22 mouse cellular contexts compared by ENCODE assay signal in the genomic region with DNA sequence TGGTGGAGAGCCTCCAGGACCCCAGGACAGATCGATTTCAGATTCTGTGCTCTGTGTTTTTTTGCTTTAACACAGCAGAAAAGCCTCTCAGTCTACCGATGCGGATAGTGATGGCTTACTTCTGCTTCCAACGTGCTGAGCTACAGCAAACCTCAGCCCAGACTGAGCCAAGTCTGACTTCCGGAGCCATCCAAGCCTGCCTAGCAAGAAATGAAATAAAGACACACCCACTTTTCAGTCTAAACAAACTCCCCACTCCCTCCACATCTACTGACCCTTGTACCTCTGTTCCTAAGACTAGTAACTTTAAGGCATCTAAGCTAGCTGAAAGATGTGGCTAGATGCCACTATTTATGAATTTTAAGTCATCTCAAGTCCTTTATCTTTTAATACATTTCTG. TPM values are rescaled to one million over a fixed set of nuclear protein-coding genes. Genes with fewer than 3 reads are reported as not detected.
DNase-seq lines count a peak whose midpoint lies in the region; ATAC-seq lines count a peak whose summit lies in the region.
"Had no signal": no experiment of that assay in that cellular context is flagged by ENCODE, and none has a peak within 500 bp of the region (broad histone marks: within the 10 kb centered on the region; RNA-seq: fewer than 3 reads in every experiment).

No protein-coding gene starts in this region.

- no peak overlapping the region for H3K27ac ChIP-seq in heart, embryonic 11.5 days (ENCODE audit: low read depth, low read length)
- H3K27ac ChIP-seq in lung, embryonic 16.5 days (ENCODE audit: low read length), result no peak overlapping the region
- H3K27ac ChIP-seq in intestine, embryonic 15.5 days, result no peak overlapping the region
- H3K27ac ChIP-seq in stomach, embryonic 16.5 days (ENCODE audit: low read length), result peak overlapping the region; percentile 67; the same call in 1 of the 2 replicates
- H3K27ac ChIP-seq in neural tube, embryonic 15.5 days (replicated peaks), result no peak overlapping the region
- H3K27ac ChIP-seq: embryonic facial prominence, embryonic 15.5 days; gastrocnemius, adult 2 months; hindbrain, embryonic 14.5 days; limb, embryonic 12.5 days; liver, embryonic 13.5 days; macrophage had no signal

- no peak for ATAC-seq in heart, embryonic 11.5 days (replicated peaks; ENCODE audit: insufficient number of reproducible peaks, low FRiP score, low TSS enrichment)
- ATAC-seq in lung, embryonic 16.5 days (ENCODE audit: low read depth), result peak; percentile 70
- ATAC-seq in intestine, embryonic 15.5 days, result peak; percentile 95
- peak; percentile 61; the same call in 1 of the 2 replicates for ATAC-seq in stomach, embryonic 16.5 days (ENCODE audit: insufficient read depth, low FRiP score)
- no peak for ATAC-seq in neural tube, embryonic 15.5 days (ENCODE audit: low FRiP score)
- ATAC-seq: forebrain, embryonic 14.5 days; inflammation-experienced regulatory T-cells, adult 6 months had no signal

- WGBS in heart, embryonic 11.5 days (ENCODE audit: insufficient replicate concordance), result 79% methylated on average over 5 of the region's 5 CpGs
- WGBS in lung, embryonic 16.5 days, result 31% methylated on average over 5 of the region's 5 CpGs
- WGBS in intestine, embryonic 15.5 days, result 41% methylated on average over 5 of the region's 5 CpGs
- WGBS in stomach, embryonic 16.5 days, result 31% methylated on average over 5 of the region's 5 CpGs
- WGBS in neural tube, embryonic 15.5 days, result 87% methylated on average over 5 of the region's 5 CpGs

- peak; percentile 88 for DNase-seq in heart, adult 11 months
- no peak for DNase-seq in lung, postnatal 25 days (ENCODE audit: low spot score)
- no peak for DNase-seq in cerebellum, postnatal 4 days (ENCODE audit: low spot score in 2 of 2)
- DNase-seq: adrenal gland, postnatal 10 days; cerebellum, adult 2 months; cerebellum, postnatal 36 days; gastrocnemius, adult 2 months; heart, postnatal 4 days; liver, embryonic 13.5 days; right cerebral cortex, adult 18-20 months; thymus, postnatal 25 days had no signal

- no peak overlapping the region for H3K4me2 ChIP-seq in heart, embryonic 11.5 days
- H3K4me2 ChIP-seq in lung, embryonic 16.5 days (ENCODE audit: low read depth, low read length), result no peak overlapping the region
- H3K4me2 ChIP-seq in intestine, embryonic 15.5 days (replicated peaks), result no peak overlapping the region
- no peak overlapping the region for H3K4me2 ChIP-seq in stomach, embryonic 16.5 days (ENCODE audit: low read depth, low read length)
- no peak overlapping the region for H3K4me2 ChIP-seq in neural tube, embryonic 15.5 days
- H3K4me2 ChIP-seq: embryonic facial prominence, embryonic 15.5 days; hindbrain, embryonic 14.5 days; limb, embryonic 12.5 days; liver, embryonic 13.5 days had no signal

- H3K4me1 ChIP-seq in heart, embryonic 11.5 days (ENCODE audit: control insufficient read depth, insufficient read depth, low read length), result no peaks in the 10 kb centered on the region
- no peaks in the 10 kb centered on the region for H3K4me1 ChIP-seq in lung, embryonic 16.5 days (replicated peaks; ENCODE audit: control insufficient read depth, insufficient read depth, low read length)
- H3K4me1 ChIP-seq in intestine, embryonic 15.5 days (replicated peaks), result no peaks in the 10 kb centered on the region
- peaks cover 8% of the 10 kb centered on the region for H3K4me1 ChIP-seq in stomach, embryonic 16.5 days (ENCODE audit: control insufficient read depth, insufficient read depth, low read length)
- H3K4me1 ChIP-seq in neural tube, embryonic 15.5 days, result no peaks in the 10 kb centered on the region
- H3K4me1 ChIP-seq: limb, embryonic 12.5 days; liver, embryonic 13.5 days had no signal

- H3K27me3 ChIP-seq in heart, embryonic 11.5 days (ENCODE audit: control insufficient read depth, insufficient read depth, low read length), result no peaks in the 10 kb centered on the region
- no peaks in the 10 kb centered on the region for H3K27me3 ChIP-seq in lung, embryonic 16.5 days (ENCODE audit: control insufficient read depth, insufficient read depth, low read depth, low read length)
- no peaks in the 10 kb centered on the region for H3K27me3 ChIP-seq in intestine, embryonic 15.5 days (replicated peaks)
- no peaks in the 10 kb centered on the region for H3K27me3 ChIP-seq in stomach, embryonic 16.5 days (ENCODE audit: control insufficient read depth, insufficient read depth, low read length)
- H3K27me3 ChIP-seq in neural tube, embryonic 15.5 days (replicated peaks), result no peaks in the 10 kb centered on the region
- H3K27me3 ChIP-seq: embryonic facial prominence, embryonic 15.5 days; limb, embryonic 12.5 days; liver, embryonic 13.5 days had no signal

- H3K9me3 ChIP-seq in heart, embryonic 11.5 days (replicated peaks; ENCODE audit: control insufficient read depth, low read length), result no peaks in the 10 kb centered on the region
- H3K9me3 ChIP-seq in lung, embryonic 16.5 days (ENCODE audit: control insufficient read depth, low read length), result no peaks in the 10 kb centered on the region
- H3K9me3 ChIP-seq in intestine, embryonic 15.5 days, result no peaks in the 10 kb centered on the region
- no peaks in the 10 kb centered on the region for H3K9me3 ChIP-seq in stomach, embryonic 16.5 days (replicated peaks; ENCODE audit: control insufficient read depth, low read length)
- H3K9me3 ChIP-seq in neural tube, embryonic 15.5 days (replicated peaks), result no peaks in the 10 kb centered on the region
- H3K9me3 ChIP-seq: embryonic facial prominence, embryonic 15.5 days; limb, embryonic 12.5 days; liver, embryonic 13.5 days had no signal

- no peak overlapping the region for H3K9ac ChIP-seq in heart, embryonic 11.5 days (ENCODE audit: low read depth, low read length)
- H3K9ac ChIP-seq in lung, embryonic 16.5 days (ENCODE audit: low read length), result no peak overlapping the region
- H3K9ac ChIP-seq in intestine, embryonic 15.5 days, result no peak overlapping the region
- no peak overlapping the region for H3K9ac ChIP-seq in stomach, embryonic 16.5 days (ENCODE audit: low read length)
- no peak overlapping the region for H3K9ac ChIP-seq in neural tube, embryonic 15.5 days (replicated peaks)
- H3K9ac ChIP-seq: embryonic facial prominence, embryonic 15.5 days; hindbrain, embryonic 14.5 days; limb, embryonic 12.5 days; liver, embryonic 13.5 days had no signal

- no peaks in the 10 kb centered on the region for H3K36me3 ChIP-seq in heart, embryonic 11.5 days (ENCODE audit: control insufficient read depth, insufficient read depth, low read length)
- H3K36me3 ChIP-seq in lung, embryonic 16.5 days (ENCODE audit: control insufficient read depth, insufficient read depth, low read length), result no peaks in the 10 kb centered on the region
- no peaks in the 10 kb centered on the region for H3K36me3 ChIP-seq in intestine, embryonic 15.5 days
- no peaks in the 10 kb centered on the region for H3K36me3 ChIP-seq in stomach, embryonic 16.5 days (ENCODE audit: control insufficient read depth, insufficient read depth, low read length)
- no peaks in the 10 kb centered on the region for H3K36me3 ChIP-seq in neural tube, embryonic 15.5 days
- H3K36me3 ChIP-seq: embryonic facial prominence, embryonic 15.5 days; limb, embryonic 12.5 days; liver, embryonic 13.5 days had no signal

- no peak overlapping the region for H3K4me3 ChIP-seq in heart, embryonic 11.5 days (ENCODE audit: low read depth, low read length)
- no peak overlapping the region for H3K4me3 ChIP-seq in lung, embryonic 16.5 days (ENCODE audit: low read length)
- no peak overlapping the region for H3K4me3 ChIP-seq in intestine, embryonic 15.5 days (replicated peaks)
- no peak overlapping the region for H3K4me3 ChIP-seq in stomach, embryonic 16.5 days (replicated peaks; ENCODE audit: low read length)
- no peak overlapping the region for H3K4me3 ChIP-seq in neural tube, embryonic 15.5 days (replicated peaks)
- H3K4me3 ChIP-seq: embryonic facial prominence, embryonic 15.5 days; gastrocnemius, adult 2 months; limb, embryonic 12.5 days; liver, embryonic 13.5 days had no signal

RNA-seq across cellular contexts. Expression of a gene that starts 43.1 kb away (rescaled TPM):
- 3.8 and 4.2 TPM in 2 replicates for polyA plus RNA-seq in heart, embryonic 11.5 days (2014; fragmentation: Nextera tagmentation; extraction: Ambion mirVana)
- polyA plus RNA-seq in lung, embryonic 16.5 days (2015; fragmentation: Nextera tagmentation; extraction: Ambion mirVana), result 7.6 and 8.9 TPM in 2 replicates
- 7.1 and 7.6 TPM in 2 replicates for polyA plus RNA-seq in intestine, embryonic 15.5 days (2015; fragmentation: Nextera tagmentation; extraction: Ambion mirVana)
- 5.4 TPM in 2 replicates for polyA plus RNA-seq in stomach, embryonic 16.5 days (2015; fragmentation: Nextera tagmentation; extraction: Ambion mirVana)
- polyA plus RNA-seq in neural tube, embryonic 15.5 days (2015; fragmentation: Nextera tagmentation; extraction: Ambion mirVana), result 4.9 and 6.7 TPM in 2 replicates
- polyA plus RNA-seq: inflammation-experienced regulatory T-cells, adult 6 months had no signal

Comparison
In these comparisons a context has a peak if more than half of its experiments do, and no peak if none do; other contexts are left out.
1. ATAC-seq: peak in lung, embryonic 16.5 days (single experiment), intestine, embryonic 15.5 days (single experiment) and stomach, embryonic 16.5 days (single experiment); none in heart, embryonic 11.5 days (single experiment) and neural tube, embryonic 15.5 days (single experiment).